Mouse (Mus musculus): ENCODE results near the gene Olfr365.

Gene Olfr365

GRCm38 (mm10) chr2:37187898-37188297 lies at the start of gene Olfr365:
TSS of gene Olfr365 (plus strand) at chr2:37188198.
- no peak for DNase-seq

GRCm38 (mm10) chr2:37139022-37139421 lies 49.0 kb upstream of the Olfr365 start, which contains the start of gene Olfr364-ps1:
TSS of gene Olfr364-ps1 (plus strand) at chr2:37139322.
- DNase-seq: no peak

GRCm38 (mm10) chr2:37211274-37211673 lies 23.3 kb downstream of the Olfr365 start, which contains the start of gene Olfr366:
TSS of gene Olfr366 (plus strand) at chr2:37211574.
- DNase-seq: no peak

Data from kidney, postnatal 36 days (tissue).